Mouse (Mus musculus) kidney, embryonic 14.5 days (tissue): Measurements from ENCODE around the gene Cacna1g. TPM values are rescaled to one million over a fixed set of nuclear protein-coding genes. Genes with fewer than 3 reads are reported as not detected.

Source experiments
- ATAC-seq: fragments of 200-750 bp; cut with Nextera tagmentation; 2 replicates; pipeline ENCODE4 v1.8.0; 2017; ENCODE audit warnings: moderate number of reproducible peaks, mild to moderate bottlenecking, moderate TSS enrichment, moderate library complexity; ENCODE audit not compliant: low FRiP score, low TSS enrichment
- H3K27ac ChIP-seq: fragments of 300-500 bp; sonication (generic); 2 replicates; pipeline ENCODE4 v1.5.1; 2014; ENCODE audit warnings: low read depth, mild to moderate bottlenecking, low read length, moderate library complexity, mixed read lengths
- H3K27me3 ChIP-seq: fragments of 300-500 bp; sonication (generic); 2 replicates; pipeline ENCODE4 v1.6.1; 2014; ENCODE audit warnings: mild to moderate bottlenecking, low read length; ENCODE audit not compliant: control insufficient read depth, insufficient read depth
- H3K36me3 ChIP-seq: fragments of 300-500 bp; sonication (generic); 2 replicates; pipeline ENCODE4 v1.6.1; 2014; ENCODE audit warnings: low read length, mixed read lengths; ENCODE audit not compliant: control insufficient read depth, insufficient read depth
- H3K4me1 ChIP-seq: fragments of 300-500 bp; sonication (generic); 2 replicates; pipeline ENCODE4 v1.6.1; 2014; ENCODE audit warnings: low read length, mixed read lengths; ENCODE audit not compliant: control insufficient read depth, insufficient read depth
- H3K4me2 ChIP-seq: fragments of 300-500 bp; sonication (generic); replicated peaks from 2 replicates; pipeline ENCODE4 v1.6.1; 2014; ENCODE audit warnings: low read depth, mild to moderate bottlenecking, low read length
- H3K4me3 ChIP-seq: fragments of 300-500 bp; sonication (generic); 2 replicates; pipeline ENCODE4 v1.5.1; 2014; ENCODE audit warnings: mild to moderate bottlenecking, low read length
- H3K9ac ChIP-seq: fragments of 300-500 bp; sonication (generic); 2 replicates; pipeline ENCODE4 v1.6.1; 2014; ENCODE audit warnings: low read depth, mild to moderate bottlenecking, low read length, moderate library complexity
- H3K9me3 ChIP-seq: fragments of 300-500 bp; sonication (generic); 2 replicates; pipeline ENCODE4 v1.6.1; 2016; ENCODE audit warnings: low read length; ENCODE audit not compliant: control insufficient read depth
- WGBS: fragments of 180-500 bp; shearing (Covaris S2); extraction: QIAGEN DNeasy Blood & Tissue Kit; methylation state at CpG from one replicate; pipeline ENCODE4 v1.1.7; 2014; 5-methylcytosine and 5-hydroxymethylcytosine counted together
- polyA plus RNA-seq: library from polyadenylated mRNA; unstranded; fragments of >200 nt; fragmentation: Nextera tagmentation; extraction: Ambion mirVana; gene quantifications from 2 replicates; pipeline ENCODE4 v1.2.1, GENCODE M21; 2014

Gene Cacna1g
- polyA plus RNA-seq, 1 experiment from 2014 or later, result 14.1 TPM

DNA sequence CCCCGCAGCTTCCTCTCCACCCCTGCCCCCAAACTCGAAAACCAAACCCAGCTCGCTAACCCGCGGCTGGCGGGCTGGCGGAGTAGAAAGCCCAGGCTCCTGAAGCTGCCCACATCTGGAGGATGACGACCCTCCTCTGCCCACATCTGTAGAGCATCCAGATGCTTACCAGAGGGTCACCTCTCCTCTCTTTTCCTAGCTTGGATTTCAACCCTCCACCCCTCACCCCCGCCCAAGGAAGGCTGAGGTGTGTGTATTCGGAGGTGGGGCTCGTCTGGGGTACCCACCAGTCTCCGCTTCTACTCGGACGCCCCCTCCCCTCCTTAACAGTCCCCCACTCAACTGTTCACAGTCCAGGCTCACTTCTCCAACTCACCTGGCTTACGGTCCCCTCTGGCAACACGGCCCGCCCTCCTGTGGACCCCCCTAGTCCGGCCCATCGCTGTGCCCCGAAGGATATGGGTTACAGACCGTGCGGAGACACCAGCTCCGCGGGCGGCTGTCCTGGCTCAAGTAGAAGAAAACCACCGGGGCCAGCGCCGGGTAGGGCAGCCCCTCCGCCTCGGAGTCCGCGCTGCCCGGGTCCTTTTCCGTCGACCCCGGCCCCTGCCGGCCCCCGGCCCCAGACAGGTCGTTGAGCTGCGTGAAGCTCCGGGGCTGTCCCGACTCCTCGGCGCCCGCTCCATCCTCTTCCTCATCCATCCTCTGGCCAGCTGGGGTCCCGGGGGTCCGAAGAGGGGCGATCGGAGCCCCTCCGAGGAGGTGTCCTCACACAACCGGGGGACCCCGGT is 887 bp downstream of the Cacna1g start:
- Histone ChIP-seq H3K4me1 (peaks cover 61% of the 10 kb centered on the region), H3K4me3 (peak overlapping the region; percentile 73), H3K27me3 (peaks cover 30% of the 10 kb centered on the region), H3K36me3 (no peaks in the 10 kb centered on the region), H3K27ac (peak overlapping the region; percentile 44), H3K9ac (peak overlapping the region; percentile 75), H3K9me3 (no peaks in the 10 kb centered on the region), H3K4me2 (peak overlapping the region; percentile 97)
- under 1% methylated on average over 49 of the region's 52 CpGs for WGBS
- ATAC-seq, result peak; percentile 28; the same call in 1 of the 2 replicates

- peak overlapping the region; percentile 75 for H3K9ac ChIP-seq
- no peaks in the 10 kb centered on the region for H3K36me3 ChIP-seq
- H3K27me3 ChIP-seq, result peaks cover 30% of the 10 kb centered on the region
- ATAC-seq, result no peak
- peak overlapping the region; percentile 73 for H3K4me3 ChIP-seq
- H3K4me1 ChIP-seq, result peaks cover 64% of the 10 kb centered on the region
- no peak overlapping the region for H3K27ac ChIP-seq
- H3K4me2 ChIP-seq, result peak overlapping the region; percentile 97
- no peaks in the 10 kb centered on the region for H3K9me3 ChIP-seq
- 1% methylated on average over 15 of the region's 15 CpGs for WGBS
These were observed 1.4 kb downstream of the Cacna1g start for GRCm38 (mm10) chr11:94472585-94472915.

GRCm38 (mm10) chr11:94471740-94472584 is 2.0 kb downstream of the Cacna1g start:
- Histone ChIP-seq H3K36me3 (no peaks in the 10 kb centered on the region), H3K27me3 (peaks cover 26% of the 10 kb centered on the region), H3K4me3 (peak overlapping the region; percentile 73), H3K9ac (peak overlapping the region; percentile 75), H3K27ac (no peak overlapping the region), H3K9me3 (no peaks in the 10 kb centered on the region), H3K4me2 (peak overlapping the region; percentile 97), H3K4me1 (peaks cover 67% of the 10 kb centered on the region)
- 4% methylated on average over 17 of the region's 17 CpGs for WGBS
- ATAC-seq, result no peak

- Histone ChIP-seq H3K4me1 (peaks cover 69% of the 10 kb centered on the region), H3K4me2 (no peak overlapping the region), H3K9me3 (no peaks in the 10 kb centered on the region), H3K27ac (0 out of 2 replicates have a peak overlapping the region, but pooled peaks have one; percentile 24), H3K36me3 (no peaks in the 10 kb centered on the region), H3K4me3 (no peak overlapping the region), H3K27me3 (peaks cover 19% of the 10 kb centered on the region), H3K9ac (no peak overlapping the region)
- WGBS, result 29% methylated on average over 6 of the region's 7 CpGs
- ATAC-seq, result no peak
These were observed 3.6 kb downstream of the Cacna1g start for GRCm38 (mm10) chr11:94470391-94470790.

- Histone ChIP-seq H3K4me2 (no peak overlapping the region), H3K4me3 (no peak overlapping the region), H3K27ac (no peak overlapping the region; the same call in 1 of the 2 replicates), H3K27me3 (peaks cover 9% of the 10 kb centered on the region), H3K4me1 (peaks cover 68% of the 10 kb centered on the region), H3K36me3 (no peaks in the 10 kb centered on the region), H3K9me3 (no peaks in the 10 kb centered on the region), H3K9ac (no peak overlapping the region)
- WGBS, result 46% methylated on average over 9 of the region's 9 CpGs
- no peak for ATAC-seq
These were observed 4.6 kb downstream of the Cacna1g start for GRCm38 (mm10) chr11:94469136-94470064.

GRCm38 (mm10) chr11:94468582-94469064 is 5.4 kb downstream of the Cacna1g start:
- WGBS, result 50% methylated on average over 4 of the region's 4 CpGs
- peaks cover 66% of the 10 kb centered on the region for H3K4me1 ChIP-seq
- H3K4me2 ChIP-seq, result no peak overlapping the region
- H3K9ac ChIP-seq, result no peak overlapping the region
- H3K27me3 ChIP-seq, result peaks cover 9% of the 10 kb centered on the region
- no peak; the same call in 1 of the 2 replicates for ATAC-seq
- H3K4me3 ChIP-seq, result no peak overlapping the region
- H3K9me3 ChIP-seq, result no peaks in the 10 kb centered on the region
- no peaks in the 10 kb centered on the region for H3K36me3 ChIP-seq
- no peak overlapping the region for H3K27ac ChIP-seq

GRCm38 (mm10) chr11:94466333-94466855 is 7.6 kb downstream of the Cacna1g start:
- H3K27me3 ChIP-seq, result no peaks in the 10 kb centered on the region
- WGBS, result 89% methylated on average over 17 of the region's 17 CpGs
- H3K4me2 ChIP-seq, result no peak overlapping the region
- no peak overlapping the region for H3K27ac ChIP-seq
- peaks cover 45% of the 10 kb centered on the region for H3K4me1 ChIP-seq
- H3K9ac ChIP-seq, result no peak overlapping the region
- H3K36me3 ChIP-seq, result no peaks in the 10 kb centered on the region
- no peak for ATAC-seq
- H3K9me3 ChIP-seq, result no peaks in the 10 kb centered on the region
- H3K4me3 ChIP-seq, result no peak overlapping the region

DNA sequence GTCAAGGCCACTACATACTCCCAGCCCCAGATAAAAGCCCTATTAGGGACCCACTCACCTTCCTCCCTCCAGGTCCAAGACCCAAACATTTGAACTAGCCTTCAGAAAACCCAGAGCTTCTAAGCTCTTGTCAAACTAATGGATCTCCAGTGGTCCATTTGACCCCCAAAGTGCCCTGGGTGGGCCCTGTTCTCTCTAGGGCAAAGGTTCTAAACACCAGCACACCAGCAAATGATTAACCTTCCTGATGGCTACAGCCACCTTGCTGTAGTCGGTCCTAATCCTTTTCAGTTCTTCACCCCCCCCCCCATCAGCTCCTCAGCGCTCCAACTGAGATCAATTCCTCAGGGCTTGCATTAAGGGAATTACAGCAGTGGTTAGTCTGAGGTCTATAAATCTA is 9.8 kb downstream of the Cacna1g start:
- Histone ChIP-seq H3K9ac (no peak overlapping the region), H3K4me2 (no peak overlapping the region), H3K9me3 (no peaks in the 10 kb centered on the region), H3K36me3 (peaks cover 2% of the 10 kb centered on the region), H3K4me1 (peaks cover 28% of the 10 kb centered on the region), H3K27me3 (no peaks in the 10 kb centered on the region), H3K4me3 (no peak overlapping the region), H3K27ac (no peak overlapping the region)
- WGBS, result 10% methylated on average over 2 of the region's 2 CpGs
- no peak for ATAC-seq
